Mouse (Mus musculus) intestine, embryonic 16.5 days (tissue): Measurements from ENCODE around the gene Fam129a. TPM values are rescaled to one million over a fixed set of nuclear protein-coding genes. Genes with fewer than 3 reads are reported as not detected.
A peak's percentile ranks its signal among the peaks of the same experiment; 100 is the strongest.

ENCODE experiments used
- ATAC-seq: fragments of 200-750 bp; cut with Nextera tagmentation; 2 replicates; pipeline ENCODE4 v1.8.0; 2017; ENCODE audit warnings: moderate TSS enrichment, moderate library complexity
- H3K27ac ChIP-seq: fragments of 300-500 bp; sonication (generic); 2 replicates; pipeline ENCODE4 v1.5.1; 2014; ENCODE audit warnings: mild to moderate bottlenecking, low read length
- H3K27me3 ChIP-seq: fragments of 300-500 bp; sonication (generic); replicated peaks from 2 replicates; pipeline ENCODE4 v1.6.1; 2014; ENCODE audit warnings: low read length, control low read depth, mixed read lengths; ENCODE audit not compliant: control insufficient read depth, insufficient read depth
- H3K36me3 ChIP-seq: fragments of 300-500 bp; sonication (generic); 2 replicates; pipeline ENCODE4 v1.6.1; 2014; ENCODE audit warnings: low read length, control low read depth; ENCODE audit not compliant: control insufficient read depth, insufficient read depth
- H3K4me1 ChIP-seq: fragments of 300-500 bp; sonication (generic); 2 replicates; pipeline ENCODE4 v1.6.1; 2014; ENCODE audit warnings: low read length, control low read depth, mixed read lengths; ENCODE audit not compliant: control insufficient read depth, insufficient read depth
- H3K4me2 ChIP-seq: fragments of 300-500 bp; sonication (generic); 2 replicates; pipeline ENCODE4 v1.6.1; 2014; ENCODE audit warnings: low read depth, low read length, control low read depth
- H3K4me3 ChIP-seq: fragments of 300-500 bp; sonication (generic); 2 replicates; pipeline ENCODE4 v1.5.1; 2014; ENCODE audit warnings: mild to moderate bottlenecking, low read length
- H3K9ac ChIP-seq: fragments of 300-500 bp; sonication (generic); 2 replicates; pipeline ENCODE4 v1.6.1; 2014; ENCODE audit warnings: low read depth, low read length
- H3K9me3 ChIP-seq: fragments of 300-500 bp; sonication (generic); 2 replicates; pipeline ENCODE4 v1.6.1; 2016; ENCODE audit warnings: low read length, control low read depth; ENCODE audit not compliant: control insufficient read depth
- WGBS: fragments of 180-500 bp; shearing (Covaris S2); extraction: QIAGEN DNeasy Blood & Tissue Kit; methylation state at CpG from one replicate; pipeline ENCODE4 v1.1.7; 2014; 5-methylcytosine and 5-hydroxymethylcytosine counted together
- polyA plus RNA-seq: library from polyadenylated mRNA; unstranded; fragments of >200 nt; fragmentation: Nextera tagmentation; extraction: Ambion mirVana; gene quantifications from 2 replicates; pipeline ENCODE4 v1.2.1, GENCODE M21; 2015

Gene Fam129a
- polyA plus RNA-seq, 1 experiment from 2014 or later: 10.7 TPM

DNA sequence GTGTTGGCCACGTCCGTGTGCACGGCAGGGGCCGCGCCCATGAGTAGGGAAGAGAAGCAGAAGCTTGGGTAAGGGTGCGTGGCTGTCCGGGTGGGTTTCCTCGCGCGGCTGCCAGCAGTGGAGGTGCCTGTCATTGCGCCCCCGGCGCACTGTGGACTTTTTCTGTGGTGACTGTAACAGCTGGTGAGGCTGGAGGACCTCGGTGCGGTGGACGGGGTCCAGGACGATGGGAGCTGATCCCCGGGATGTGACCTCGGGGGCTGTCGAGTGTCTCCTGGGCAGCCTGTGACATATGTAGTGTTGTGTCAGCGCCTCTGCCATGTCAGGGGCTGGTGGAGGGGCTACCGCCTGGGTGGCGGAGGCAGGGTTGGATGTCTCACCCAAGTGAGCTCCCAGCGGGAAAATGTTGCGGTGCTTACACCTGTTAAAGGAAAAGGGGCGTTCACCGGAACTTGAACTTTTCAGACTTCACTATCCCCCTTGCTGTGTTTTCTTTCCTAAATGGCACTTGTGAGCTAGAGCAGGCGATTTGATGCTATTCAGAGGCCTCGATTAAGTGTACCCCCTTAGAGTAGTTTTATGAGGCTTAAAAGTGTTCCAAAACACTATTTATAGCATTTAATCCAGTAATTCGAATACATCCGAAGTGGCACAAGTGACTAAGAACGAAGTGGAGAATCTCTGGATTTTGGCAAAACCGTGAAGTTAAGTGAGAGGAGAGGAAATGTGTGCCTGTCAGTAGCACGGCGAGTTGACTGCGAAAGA is 184.9 kb downstream of the Fam129a start:
- no peaks in the 10 kb centered on the region for H3K27me3 ChIP-seq
- no peaks in the 10 kb centered on the region for H3K36me3 ChIP-seq
- H3K9me3 ChIP-seq: no peaks in the 10 kb centered on the region
- no peak; the same call in 1 of the 2 replicates for ATAC-seq
- peaks cover 7% of the 10 kb centered on the region; the same call in 1 of the 2 replicates for H3K4me1 ChIP-seq
- H3K27ac ChIP-seq: peak overlapping the region; percentile 66
- H3K9ac ChIP-seq: peak overlapping the region; percentile 81
- peak overlapping the region; percentile 96 for H3K4me3 ChIP-seq
- peak overlapping the region; percentile 94 for H3K4me2 ChIP-seq
- WGBS: 5% methylated on average over 36 of the region's 36 CpGs

DNA sequence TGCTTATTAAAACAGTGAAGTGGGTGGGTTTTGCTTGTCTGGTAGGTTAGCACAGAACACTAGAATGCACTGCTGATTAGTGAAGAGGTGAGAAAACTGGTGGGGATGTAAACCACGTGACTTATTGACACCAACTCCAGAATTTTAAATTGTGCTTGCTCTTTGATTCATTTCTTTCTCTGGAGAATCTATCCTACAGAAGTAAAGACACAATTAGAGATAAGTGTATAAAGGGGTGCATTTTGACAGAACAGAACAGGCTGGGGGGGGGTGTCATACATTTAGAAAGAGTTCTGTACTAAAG is 185.4 kb downstream of the Fam129a start:
- no peaks in the 10 kb centered on the region for H3K27me3 ChIP-seq
- peak overlapping the region; percentile 96 for H3K4me3 ChIP-seq
- H3K27ac ChIP-seq: no peak overlapping the region
- H3K4me1 ChIP-seq: peaks cover 7% of the 10 kb centered on the region; the same call in 1 of the 2 replicates
- H3K9ac ChIP-seq: peak overlapping the region; percentile 81; the same call in 1 of the 2 replicates
- H3K36me3 ChIP-seq: 0 out of 2 replicates have a peak, but pooled peaks cover under 1% of the 10 kb centered on the region
- ATAC-seq: no peak
- no peaks in the 10 kb centered on the region for H3K9me3 ChIP-seq
- 18% methylated on average over 1 of the region's 1 CpGs for WGBS
- peak overlapping the region; percentile 94 for H3K4me2 ChIP-seq

DNA sequence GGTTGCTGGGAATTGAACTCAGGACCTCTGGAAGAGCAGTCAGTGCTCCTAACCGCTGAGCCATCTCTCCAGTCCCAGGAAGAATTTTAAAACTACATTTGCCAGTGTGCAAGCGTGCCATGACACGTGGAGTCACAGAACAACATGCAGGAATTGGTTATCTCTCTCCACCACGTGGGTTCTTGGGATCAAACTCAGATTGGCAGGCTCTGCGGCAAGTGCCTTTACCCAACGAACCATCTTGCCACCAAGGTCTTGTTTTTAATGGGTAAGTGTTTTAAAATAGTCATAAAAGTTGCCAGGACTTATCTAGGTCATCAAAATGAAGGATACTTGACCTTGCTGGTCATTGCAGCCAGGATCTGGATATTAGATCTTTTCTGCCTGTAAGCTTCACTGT is 187.3 kb downstream of the Fam129a start:
- H3K9ac ChIP-seq: no peak overlapping the region
- peaks cover 5% of the 10 kb centered on the region; the same call in 1 of the 2 replicates for H3K4me1 ChIP-seq
- 87% methylated on average over 6 of the region's 6 CpGs for WGBS
- no peak overlapping the region for H3K4me2 ChIP-seq
- no peaks in the 10 kb centered on the region for H3K9me3 ChIP-seq
- 0 out of 2 replicates have a peak, but pooled peaks cover 2% of the 10 kb centered on the region for H3K36me3 ChIP-seq
- H3K27me3 ChIP-seq: no peaks in the 10 kb centered on the region
- H3K4me3 ChIP-seq: no peak overlapping the region
- ATAC-seq: no peak
- H3K27ac ChIP-seq: no peak overlapping the region

DNA sequence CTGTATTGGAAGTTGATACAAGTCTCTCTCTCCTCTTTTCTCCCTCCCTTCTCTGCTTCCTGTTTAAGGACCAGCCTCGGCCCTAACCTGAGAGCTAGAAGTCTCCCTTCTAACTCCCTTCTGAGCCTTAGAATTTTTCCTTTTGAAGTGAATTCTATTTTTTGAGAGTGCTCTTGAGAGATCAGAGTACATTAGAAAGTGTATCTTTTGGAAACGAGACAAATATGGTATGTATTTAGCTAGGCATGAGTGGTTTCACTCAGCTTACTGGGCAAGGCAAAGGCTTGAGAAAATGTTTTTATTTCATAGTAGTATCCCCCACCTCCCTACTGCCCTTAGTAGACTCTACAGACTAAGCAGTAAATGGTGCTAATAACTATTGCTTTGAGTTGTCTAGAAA is 188.0 kb downstream of the Fam129a start:
- H3K9ac ChIP-seq: no peak overlapping the region
- no peak overlapping the region for H3K27ac ChIP-seq
- peaks cover 5% of the 10 kb centered on the region; the same call in 1 of the 2 replicates for H3K4me1 ChIP-seq
- no peaks in the 10 kb centered on the region for H3K9me3 ChIP-seq
- 0 out of 2 replicates have a peak, but pooled peaks cover 2% of the 10 kb centered on the region for H3K36me3 ChIP-seq
- no peak overlapping the region for H3K4me2 ChIP-seq
- 77% methylated on average over 2 of the region's 2 CpGs for WGBS
- no peaks in the 10 kb centered on the region for H3K27me3 ChIP-seq
- no peak overlapping the region for H3K4me3 ChIP-seq
- ATAC-seq: no peak

DNA sequence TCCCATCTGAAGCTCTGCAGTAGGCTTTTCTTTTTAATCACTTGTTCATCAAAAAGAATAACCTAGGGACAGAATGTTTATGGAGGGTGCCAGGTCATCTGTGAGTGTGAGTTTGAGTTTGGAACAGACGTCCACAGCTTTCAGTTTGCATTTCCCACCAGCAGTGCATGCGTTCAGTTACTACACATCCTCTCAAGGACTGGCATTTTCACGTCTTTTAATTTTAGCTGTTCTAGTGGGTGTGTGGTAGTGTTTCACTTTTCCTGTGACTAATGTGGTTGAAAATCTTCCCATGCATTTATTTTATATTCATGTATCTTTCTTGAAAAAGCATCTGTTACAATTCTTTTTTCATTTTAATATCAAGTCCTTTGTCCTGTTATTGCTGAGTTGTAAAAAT is 193.2 kb downstream of the Fam129a start:
- no peak overlapping the region for H3K4me3 ChIP-seq
- WGBS: 68% methylated on average over 3 of the region's 3 CpGs

DNA sequence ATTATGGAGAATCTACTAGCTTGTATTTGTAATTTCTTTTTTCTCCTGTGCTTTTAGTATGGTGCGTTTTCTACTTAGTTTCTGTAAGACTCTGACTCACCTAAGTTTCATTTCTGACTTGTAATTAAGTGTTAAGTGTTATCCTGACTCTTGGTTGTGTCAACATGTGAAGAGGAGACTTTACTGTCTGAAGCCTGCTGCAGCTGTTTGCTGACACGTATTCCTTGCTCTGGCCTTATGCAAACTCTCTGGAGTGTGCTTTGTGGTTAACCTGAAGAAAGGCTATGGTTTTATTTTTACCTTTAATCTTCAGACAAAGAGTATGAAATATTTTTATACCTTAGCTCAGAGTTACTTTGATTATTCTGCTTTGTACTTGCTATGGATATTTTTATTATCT is 195.2 kb downstream of the Fam129a start:
- H3K9ac ChIP-seq: no peak overlapping the region
- 79% methylated on average over 2 of the region's 2 CpGs for WGBS
- H3K27me3 ChIP-seq: no peaks in the 10 kb centered on the region
- H3K4me1 ChIP-seq: no peaks in the 10 kb centered on the region
- 0 out of 2 replicates have a peak, but pooled peaks cover 2% of the 10 kb centered on the region for H3K36me3 ChIP-seq
- H3K4me2 ChIP-seq: no peak overlapping the region
- H3K27ac ChIP-seq: no peak overlapping the region
- no peak overlapping the region for H3K4me3 ChIP-seq
- ATAC-seq: no peak
- H3K9me3 ChIP-seq: no peaks in the 10 kb centered on the region

More for the DNA sequence above, 193.2 kb downstream of the Fam129a start:
- H3K9ac ChIP-seq: no peak overlapping the region
- 0 out of 2 replicates have a peak, but pooled peaks cover 2% of the 10 kb centered on the region for H3K36me3 ChIP-seq
- H3K27ac ChIP-seq: no peak overlapping the region
- ATAC-seq: no peak
- H3K27me3 ChIP-seq: no peaks in the 10 kb centered on the region
- H3K9me3 ChIP-seq: no peaks in the 10 kb centered on the region
- no peaks in the 10 kb centered on the region for H3K4me1 ChIP-seq
- H3K4me2 ChIP-seq: no peak overlapping the region

DNA sequence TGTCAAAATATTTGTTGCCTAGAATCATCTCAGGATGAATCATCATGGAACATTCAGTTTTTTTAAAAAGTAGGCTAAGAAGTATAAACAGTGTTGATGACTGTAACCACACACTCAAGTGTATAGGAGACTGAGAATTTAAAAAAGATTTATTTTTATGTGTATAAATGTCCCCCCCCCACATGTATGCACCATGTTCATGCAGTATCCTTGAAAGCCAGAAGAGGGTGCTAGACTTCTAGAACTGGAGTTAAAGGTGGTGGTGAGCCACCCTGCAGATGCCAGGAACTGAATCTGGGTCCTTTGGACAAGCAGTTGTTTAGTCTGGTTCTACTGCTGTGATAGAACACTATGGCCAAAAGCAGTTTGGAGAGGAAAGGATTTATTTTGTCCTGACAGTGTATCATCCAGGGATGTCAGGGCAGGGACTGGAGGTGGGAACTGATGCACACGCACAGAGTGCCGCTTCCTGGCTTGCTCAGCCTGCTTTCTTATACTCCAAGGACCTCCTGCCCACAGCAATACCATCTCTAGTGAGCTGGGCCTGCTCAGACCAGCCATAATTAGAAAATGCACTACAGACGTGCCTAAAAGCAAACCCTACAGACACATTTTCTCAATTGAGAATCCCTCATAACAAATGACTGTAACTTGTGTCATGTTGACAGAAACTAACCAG is 196.1 kb downstream of the Fam129a start:
- ATAC-seq: no peak
- 85% methylated on average over 3 of the region's 3 CpGs for WGBS
- H3K9ac ChIP-seq: no peak overlapping the region
- no peaks in the 10 kb centered on the region for H3K4me1 ChIP-seq
- no peaks in the 10 kb centered on the region for H3K27me3 ChIP-seq
- no peaks in the 10 kb centered on the region for H3K36me3 ChIP-seq
- no peaks in the 10 kb centered on the region for H3K9me3 ChIP-seq
- H3K4me3 ChIP-seq: no peak overlapping the region
- H3K27ac ChIP-seq: no peak overlapping the region
- H3K4me2 ChIP-seq: no peak overlapping the region

DNA sequence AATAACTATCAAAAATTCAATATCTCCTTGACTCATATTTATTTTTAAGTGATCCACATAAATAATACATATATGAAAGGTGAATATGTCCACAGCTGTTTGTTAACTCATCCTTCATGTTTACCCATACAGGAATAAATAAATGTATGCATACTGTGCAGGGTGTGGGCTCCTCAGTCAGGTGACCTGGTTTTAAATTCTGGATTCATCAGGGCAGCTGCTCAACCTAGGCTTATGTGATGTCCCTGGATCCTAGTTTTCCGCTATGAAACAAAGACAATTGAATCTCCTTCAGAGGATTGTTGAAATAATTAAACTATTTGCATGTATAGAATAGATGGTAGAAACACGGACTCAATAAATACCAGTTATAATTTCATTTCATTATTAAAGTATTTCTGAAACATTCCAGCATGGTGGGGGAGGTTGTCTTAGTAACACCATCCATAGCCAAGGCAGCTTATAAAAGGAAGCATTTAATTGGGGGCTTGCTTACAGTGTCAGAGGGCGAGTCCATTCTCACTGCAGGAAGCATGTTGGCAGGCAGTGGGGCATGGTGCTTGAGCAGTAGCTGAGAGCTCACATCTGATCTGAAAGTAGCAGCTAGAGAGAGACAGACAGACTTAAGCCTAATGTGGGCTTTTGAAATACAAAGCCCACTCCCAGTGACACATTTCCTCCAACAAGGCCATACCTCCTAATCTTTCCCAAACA is 198.4 kb downstream of the Fam129a start:
- 82% methylated on average over 3 of the region's 3 CpGs for WGBS
- Histone ChIP-seq H3K9me3 (no peaks in the 10 kb centered on the region), H3K4me1 (no peaks in the 10 kb centered on the region), H3K36me3 (no peaks in the 10 kb centered on the region), H3K27me3 (no peaks in the 10 kb centered on the region), H3K4me3 (no peak overlapping the region), H3K9ac (no peak overlapping the region), H3K27ac (no peak overlapping the region), H3K4me2 (no peak overlapping the region)
- ATAC-seq: no peak
